Mouse (Mus musculus): Measurements from ENCODE around the gene Gm9903. TPM values are rescaled to one million over a fixed set of nuclear protein-coding genes. Genes with fewer than 3 reads are reported as not detected.

The Gm9903 gene
- 0.52 and 0.73 TPM in 2 replicates for polyA plus RNA-seq (2012; rRNA removed)

DNA sequence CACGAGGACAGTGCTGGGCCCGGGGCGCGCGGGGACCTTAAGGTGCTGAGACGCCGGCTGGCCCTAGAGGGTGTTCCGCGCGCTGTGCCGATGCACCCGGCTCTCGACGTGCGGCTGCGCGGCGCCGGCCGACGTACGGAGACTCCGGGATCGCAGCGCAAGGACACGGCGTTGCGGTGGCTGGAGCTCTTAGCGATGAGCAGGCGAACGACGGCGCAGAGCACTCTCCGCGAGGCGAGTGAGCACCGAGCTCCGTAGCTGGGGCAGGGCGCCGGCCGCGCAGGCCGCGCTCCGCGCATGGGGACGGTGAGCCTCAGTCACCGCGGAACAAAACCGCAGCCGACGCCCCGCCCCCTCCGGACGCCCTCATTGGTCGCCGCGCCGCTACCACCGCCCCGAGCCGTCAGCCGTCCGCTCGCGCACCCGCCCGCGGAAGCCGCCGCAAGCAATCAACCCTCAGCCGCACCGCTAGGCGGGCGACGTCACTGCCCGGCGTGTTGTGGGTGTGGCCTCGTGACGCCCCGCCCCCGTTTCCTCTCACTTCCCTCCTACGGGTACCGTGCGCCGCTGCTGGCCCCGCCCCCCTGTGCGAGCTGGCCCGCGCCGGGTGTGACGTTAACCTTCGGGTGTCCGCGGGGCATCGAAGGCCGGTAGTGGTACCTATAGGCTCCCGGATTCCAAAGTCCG lies at the start of gene Gm9903, which contains the start of gene Fam53a:
Gm9903 (plus strand) TSS at position 625 of the 687 bp plus-strand sequence.
Fam53a (minus strand) TSS at position 335 of the 687 bp plus-strand sequence.
- TF ChIP-seq POLR2A (IDR thresholded peaks at IDR 0.05; ENCODE audit: borderline replicate concordance, extremely low read depth, low read depth, low read length) = peak; percentile 97
- TF ChIP-seq CTCF (IDR thresholded peaks at IDR 0.05; ENCODE audit: insufficient read depth, low read length) = no peak
- WGBS = under 1% methylated on average over 96 of the region's 99 CpGs
- DNase-seq = peak; percentile 100
- H3K4me1 ChIP-seq (ENCODE audit: control insufficient read depth, insufficient read depth, low read length) = peaks cover 8% of the 10 kb centered on the region
- peak within 1 kb of the TSS; percentile 79 for H3K4me3 ChIP-seq (replicated peaks; ENCODE audit: extremely low read depth, low read depth, low read length)

DNA sequence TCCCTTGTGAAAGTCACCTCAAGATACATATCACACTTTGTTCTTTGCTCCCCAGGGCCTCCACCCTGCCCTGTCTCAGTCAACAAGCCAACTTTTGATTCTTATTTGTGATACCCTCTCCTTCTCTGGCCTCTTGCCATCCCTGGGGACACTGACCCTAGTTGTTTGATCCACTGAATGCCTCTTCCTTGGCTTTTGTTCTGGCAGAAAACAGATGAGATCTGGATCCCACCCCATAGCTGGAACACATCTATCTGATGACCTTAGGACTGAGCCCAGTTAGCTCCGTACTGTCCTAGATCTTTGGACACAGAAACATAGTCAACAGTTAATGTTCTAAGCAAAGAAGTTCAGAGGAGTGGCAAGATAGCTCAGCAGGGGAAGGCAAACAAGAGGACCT lies 49.4 kb upstream of the Gm9903 start:
- TF ChIP-seq CTCF (IDR thresholded peaks at IDR 0.05; ENCODE audit: insufficient read depth, low read length) = no peak
- no peak for TF ChIP-seq POLR2A (IDR thresholded peaks at IDR 0.05; ENCODE audit: borderline replicate concordance, extremely low read depth, low read depth, low read length)
- Histone ChIP-seq H3K4me3 (replicated peaks; ENCODE audit: extremely low read depth, low read depth, low read length) (no peak overlapping the region), H3K4me1 (ENCODE audit: control insufficient read depth, insufficient read depth, low read length) (no peaks in the 10 kb centered on the region; the same call in 1 of the 2 replicates)
- WGBS = 34% methylated on average over 1 of the region's 1 CpGs
- DNase-seq = peak; percentile 7

DNA sequence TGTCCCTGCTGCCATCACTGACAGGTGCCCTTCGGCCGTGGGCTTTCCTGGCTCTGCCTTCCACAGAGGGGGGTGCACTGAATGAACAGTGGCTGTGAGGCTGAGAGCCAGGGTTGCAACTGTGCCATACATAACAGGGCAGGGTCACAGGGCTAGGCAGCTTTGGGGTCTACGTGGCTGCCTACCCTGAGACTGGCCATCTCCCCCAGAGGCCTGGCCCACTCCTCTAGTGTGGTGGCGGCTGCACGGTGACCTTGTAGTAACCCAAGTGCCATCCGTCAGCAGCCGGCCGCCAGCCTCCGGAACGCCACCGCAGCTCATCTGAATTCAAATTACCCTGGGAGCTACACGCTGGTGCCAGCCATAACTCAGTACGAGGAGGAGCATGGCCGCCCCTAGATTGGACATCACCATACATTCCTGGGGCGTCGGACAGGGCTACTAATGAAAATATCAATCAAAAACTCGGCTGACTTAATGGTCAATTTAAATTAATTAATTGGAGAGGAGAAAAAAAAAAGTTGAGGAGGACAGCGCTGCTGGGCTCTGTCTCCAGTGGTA lies 42.1 kb upstream of the Gm9903 start:
- DNase-seq = no peak
- TF ChIP-seq CTCF (IDR thresholded peaks at IDR 0.05; ENCODE audit: insufficient read depth, low read length) (no peak), POLR2A (IDR thresholded peaks at IDR 0.05; ENCODE audit: borderline replicate concordance, extremely low read depth, low read depth, low read length) (no peak)
- no peaks in the 10 kb centered on the region for H3K4me1 ChIP-seq (ENCODE audit: control insufficient read depth, insufficient read depth, low read length)
- no peak overlapping the region for H3K4me3 ChIP-seq (replicated peaks; ENCODE audit: extremely low read depth, low read depth, low read length)
- 67% methylated on average over 18 of the region's 18 CpGs for WGBS

DNA sequence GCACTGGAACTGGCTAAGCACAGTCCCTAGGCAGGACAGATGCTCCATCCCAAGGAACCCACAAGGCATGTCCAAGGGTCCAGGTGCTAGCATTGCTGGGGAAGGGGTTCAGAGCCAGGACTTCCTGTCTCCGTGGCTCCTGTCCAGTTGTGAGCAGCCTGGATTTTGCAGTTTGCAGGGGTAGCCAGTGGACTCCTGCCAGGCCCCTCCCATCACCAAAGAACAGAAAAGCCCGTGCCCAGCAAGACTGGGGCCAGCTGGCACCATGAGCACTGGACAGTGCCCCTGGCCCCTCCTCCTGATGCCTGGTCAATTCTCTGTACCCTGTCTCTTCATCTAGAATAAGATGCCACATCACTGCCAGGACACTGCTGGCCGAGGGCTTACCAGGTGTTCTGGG lies 41.7 kb upstream of the Gm9903 start:
- TF ChIP-seq POLR2A (IDR thresholded peaks at IDR 0.05; ENCODE audit: borderline replicate concordance, extremely low read depth, low read depth, low read length) = no peak
- TF ChIP-seq CTCF (IDR thresholded peaks at IDR 0.05; ENCODE audit: insufficient read depth, low read length) = no peak
- Histone ChIP-seq H3K4me3 (replicated peaks; ENCODE audit: extremely low read depth, low read depth, low read length) (no peak overlapping the region), H3K4me1 (ENCODE audit: control insufficient read depth, insufficient read depth, low read length) (no peaks in the 10 kb centered on the region)
- DNase-seq = no peak
- 48% methylated on average over 3 of the region's 3 CpGs for WGBS

DNA sequence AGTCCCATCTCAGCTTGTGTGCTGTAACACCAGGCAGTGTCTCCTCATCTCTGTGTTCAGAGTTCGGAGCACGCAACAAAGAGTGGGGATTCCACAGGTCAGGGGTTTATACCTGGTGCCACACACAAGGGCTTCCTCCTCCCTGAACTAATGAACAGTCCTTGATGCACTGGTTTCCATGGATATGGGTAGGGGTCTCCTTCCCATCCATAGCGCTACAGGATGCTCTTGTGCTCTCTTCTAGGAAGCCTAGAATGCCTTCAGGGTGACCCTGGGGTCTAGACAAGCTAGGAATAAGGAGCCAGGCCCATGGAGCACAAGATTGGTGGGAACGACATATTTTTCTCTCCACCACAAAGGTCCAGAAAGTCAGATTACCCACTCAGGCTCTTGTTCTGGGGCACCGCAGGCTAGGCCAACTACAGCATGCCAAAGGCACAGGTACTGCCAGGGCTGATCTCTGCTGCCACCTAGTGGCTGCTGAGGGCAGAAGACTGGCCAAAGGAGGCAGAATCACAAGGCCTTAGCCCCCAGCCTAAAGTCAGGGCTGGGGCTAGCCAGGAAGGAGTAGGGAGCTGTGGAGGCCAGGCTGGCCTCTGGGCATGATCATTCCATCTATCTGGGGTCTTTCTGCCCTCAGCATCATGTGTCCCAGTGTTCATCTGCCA lies 40.4 kb upstream of the Gm9903 start:
- H3K4me1 ChIP-seq (ENCODE audit: control insufficient read depth, insufficient read depth, low read length) = no peaks in the 10 kb centered on the region
- TF ChIP-seq CTCF (IDR thresholded peaks at IDR 0.05; ENCODE audit: insufficient read depth, low read length) = peak; percentile 96
- TF ChIP-seq POLR2A (IDR thresholded peaks at IDR 0.05; ENCODE audit: borderline replicate concordance, extremely low read depth, low read depth, low read length) = no peak
- H3K4me3 ChIP-seq (replicated peaks; ENCODE audit: extremely low read depth, low read depth, low read length) = no peak overlapping the region
- WGBS = 65% methylated on average over 5 of the region's 5 CpGs
- DNase-seq = peak; percentile 58

DNA sequence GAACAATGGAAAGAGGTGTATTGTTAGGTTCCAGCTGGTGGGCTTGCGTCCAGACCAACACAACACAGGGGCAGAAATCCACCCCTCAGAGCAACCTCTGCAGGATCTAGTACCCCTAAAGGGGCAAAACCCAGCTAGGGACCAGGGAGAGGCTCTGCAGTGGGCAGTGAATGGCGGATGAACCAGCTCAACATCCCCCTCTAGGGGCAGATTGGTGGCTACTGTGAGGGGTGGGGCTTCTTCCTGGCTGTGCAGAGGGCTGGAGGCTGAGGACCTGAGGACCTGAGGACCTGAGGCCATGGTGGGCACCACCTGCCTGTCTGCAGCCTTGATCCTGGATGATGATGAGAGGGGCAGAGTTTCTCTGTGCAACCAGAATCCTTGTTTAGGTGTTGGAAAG lies 36.1 kb upstream of the Gm9903 start:
- DNase-seq = no peak
- Histone ChIP-seq H3K4me1 (ENCODE audit: control insufficient read depth, insufficient read depth, low read length) (no peaks in the 10 kb centered on the region), H3K4me3 (replicated peaks; ENCODE audit: extremely low read depth, low read depth, low read length) (no peak overlapping the region)
- no peak for TF ChIP-seq POLR2A (IDR thresholded peaks at IDR 0.05; ENCODE audit: borderline replicate concordance, extremely low read depth, low read depth, low read length)
- TF ChIP-seq CTCF (IDR thresholded peaks at IDR 0.05; ENCODE audit: insufficient read depth, low read length) = 0 out of 2 replicates have a peak, but pooled peaks have one; percentile 17
- WGBS = 39% methylated on average over 2 of the region's 2 CpGs

DNA sequence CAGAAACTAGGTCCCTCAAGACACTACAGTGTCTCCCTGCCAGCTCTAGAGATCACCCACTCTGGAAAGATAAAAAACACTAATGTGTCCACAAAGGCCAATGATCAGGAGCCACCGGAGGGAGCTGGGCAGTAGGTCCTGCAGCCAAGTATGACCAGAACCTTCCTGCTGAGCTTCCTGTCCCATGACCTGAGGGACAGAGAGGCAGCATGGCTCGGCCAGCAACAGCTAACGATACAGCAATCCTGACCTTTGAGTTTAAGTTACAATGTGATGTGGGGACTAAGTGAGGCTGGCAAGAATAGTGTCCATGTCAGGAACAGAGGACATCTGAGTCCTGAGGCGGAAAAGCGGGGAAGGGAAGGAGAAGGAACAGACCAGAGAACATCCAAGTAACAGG lies 24.4 kb upstream of the Gm9903 start:
- 63% methylated on average over 5 of the region's 5 CpGs for WGBS
- no peak for DNase-seq
- Histone ChIP-seq H3K4me3 (replicated peaks; ENCODE audit: extremely low read depth, low read depth, low read length) (no peak overlapping the region), H3K4me1 (ENCODE audit: control insufficient read depth, insufficient read depth, low read length) (no peaks in the 10 kb centered on the region)
- TF ChIP-seq CTCF (IDR thresholded peaks at IDR 0.05; ENCODE audit: insufficient read depth, low read length) (no peak), POLR2A (IDR thresholded peaks at IDR 0.05; ENCODE audit: borderline replicate concordance, extremely low read depth, low read depth, low read length) (no peak)

DNA sequence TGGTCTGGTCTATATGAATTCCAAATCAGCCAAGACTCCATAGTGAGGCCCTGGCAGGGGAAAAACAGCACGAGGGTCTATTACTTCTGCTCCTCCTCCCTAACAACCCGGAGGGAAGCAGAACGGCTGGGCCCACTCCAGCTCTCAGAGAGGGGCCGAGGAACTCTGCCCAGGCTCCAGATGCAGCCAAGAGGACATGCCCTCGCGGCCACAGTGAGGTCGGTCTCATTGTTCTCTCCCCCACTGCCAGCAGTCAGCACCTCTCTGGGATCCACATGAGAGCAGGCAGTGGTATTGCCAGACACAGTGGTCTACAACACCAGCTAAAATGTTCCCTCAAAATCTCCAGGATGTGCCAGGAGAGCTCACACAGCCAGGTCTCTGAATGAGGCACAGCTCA lies 23.1 kb upstream of the Gm9903 start:
- TF ChIP-seq CTCF (IDR thresholded peaks at IDR 0.05; ENCODE audit: insufficient read depth, low read length) (no peak), POLR2A (IDR thresholded peaks at IDR 0.05; ENCODE audit: borderline replicate concordance, extremely low read depth, low read depth, low read length) (no peak)
- Histone ChIP-seq H3K4me3 (replicated peaks; ENCODE audit: extremely low read depth, low read depth, low read length) (no peak overlapping the region), H3K4me1 (ENCODE audit: control insufficient read depth, insufficient read depth, low read length) (no peaks in the 10 kb centered on the region)
- no peak for DNase-seq
- WGBS = 67% methylated on average over 7 of the region's 7 CpGs

DNA sequence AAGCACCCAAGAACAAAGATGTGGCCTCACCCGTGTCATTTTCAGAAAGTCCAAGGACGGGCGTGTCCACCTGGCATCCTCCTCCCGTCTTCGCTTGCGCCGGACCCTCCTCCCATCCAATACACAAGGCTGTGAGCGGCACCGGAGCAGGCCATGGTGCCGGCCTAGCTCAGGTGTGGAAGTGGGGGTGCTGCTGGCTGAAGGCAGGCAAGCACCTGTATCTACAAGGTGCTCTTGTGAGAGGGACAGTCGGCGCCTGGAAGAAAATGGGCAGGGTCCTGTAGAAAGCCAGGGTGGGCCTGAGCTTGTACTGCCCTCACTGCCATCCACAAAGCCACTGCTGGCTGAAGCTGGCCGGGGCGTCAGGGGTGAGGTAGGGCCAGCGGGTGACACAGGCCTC lies 22.3 kb upstream of the Gm9903 start:
- Histone ChIP-seq H3K4me1 (ENCODE audit: control insufficient read depth, insufficient read depth, low read length) (no peaks in the 10 kb centered on the region), H3K4me3 (replicated peaks; ENCODE audit: extremely low read depth, low read depth, low read length) (no peak overlapping the region)
- 96% methylated on average over 15 of the region's 15 CpGs for WGBS
- TF ChIP-seq POLR2A (IDR thresholded peaks at IDR 0.05; ENCODE audit: borderline replicate concordance, extremely low read depth, low read depth, low read length) (no peak), CTCF (IDR thresholded peaks at IDR 0.05; ENCODE audit: insufficient read depth, low read length) (no peak)
- no peak for DNase-seq
